Mouse (Mus musculus): ENCODE results near the gene Tmem95. TPM values are rescaled to one million over a fixed set of nuclear protein-coding genes. Genes with fewer than 3 reads are reported as not detected.

Gene Tmem95
- polyA plus RNA-seq (2012; rRNA removed) = not detected in 2 replicates

DNA sequence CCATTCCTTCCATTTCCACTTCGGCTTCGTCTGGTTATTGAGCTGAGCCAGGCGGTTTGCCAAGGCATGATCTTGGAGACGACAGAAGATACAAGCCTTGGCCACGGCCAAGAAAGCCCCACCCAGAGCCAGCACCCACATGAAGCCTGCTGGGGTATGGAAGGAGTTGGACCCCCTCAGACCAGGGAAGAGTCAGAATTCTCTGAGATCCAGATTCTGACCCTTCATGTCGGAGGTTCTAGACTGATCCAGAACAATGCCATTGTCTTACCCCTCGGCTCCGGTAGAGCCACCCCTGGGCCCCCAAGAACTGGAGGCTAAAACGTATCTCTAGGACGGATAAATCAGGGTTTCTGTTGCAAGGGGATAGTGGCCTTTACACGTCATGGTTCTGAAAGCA is at the start of gene Tmem95:
Tmem95 (minus strand) TSS at position 141 of the 400 bp plus-strand sequence.
- no peak for TF ChIP-seq CTCF (IDR thresholded peaks at IDR 0.05; ENCODE audit: extremely low read depth, insufficient read depth, low read length)
- TF ChIP-seq POLR2A (IDR thresholded peaks at IDR 0.05; ENCODE audit: extremely low read depth, insufficient read depth, low read length) = no peak
- Histone ChIP-seq H3K4me3 (ENCODE audit: insufficient read depth, low read length) (no peak within 1 kb of the TSS), H3K27ac (ENCODE audit: insufficient read depth, low read length) (no peak within 1 kb of the TSS), H3K4me1 (ENCODE audit: control insufficient read depth, insufficient read depth, low read length) (no peaks in the 10 kb centered on the region)

GRCm38 (mm10) chr11:69927501-69927900 is 49.7 kb upstream of the Tmem95 start:
- no peaks in the 10 kb centered on the region for H3K4me1 ChIP-seq (ENCODE audit: control insufficient read depth, insufficient read depth, low read length)
- TF ChIP-seq POLR2A (IDR thresholded peaks at IDR 0.05; ENCODE audit: extremely low read depth, insufficient read depth, low read length) (no peak), CTCF (IDR thresholded peaks at IDR 0.05; ENCODE audit: extremely low read depth, insufficient read depth, low read length) (no peak)
- H3K27ac ChIP-seq (ENCODE audit: insufficient read depth, low read length) = no peak overlapping the region
- no peak overlapping the region for H3K4me3 ChIP-seq (ENCODE audit: insufficient read depth, low read length)

DNA sequence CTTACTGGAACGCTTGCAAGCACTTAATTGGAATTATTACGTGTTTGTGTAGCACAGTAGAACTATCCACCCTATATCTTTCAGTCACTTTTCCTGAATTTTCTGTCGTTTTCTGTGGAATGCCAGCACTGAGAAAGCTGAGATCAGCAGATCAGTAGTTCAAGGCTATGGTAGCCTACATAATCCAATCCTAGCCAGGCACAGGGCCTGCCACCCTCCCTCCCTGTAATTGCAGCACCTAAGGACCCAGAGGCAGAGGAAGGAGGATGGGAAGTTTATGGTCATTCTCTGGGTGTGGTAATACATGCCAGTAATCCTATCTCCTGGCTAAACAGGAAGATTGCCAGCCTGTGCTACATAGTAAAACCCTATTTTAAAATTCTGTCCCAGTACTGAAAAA is 45.0 kb upstream of the Tmem95 start:
- TF ChIP-seq POLR2A (IDR thresholded peaks at IDR 0.05; ENCODE audit: extremely low read depth, insufficient read depth, low read length) (no peak), CTCF (IDR thresholded peaks at IDR 0.05; ENCODE audit: extremely low read depth, insufficient read depth, low read length) (no peak)
- Histone ChIP-seq H3K4me1 (ENCODE audit: control insufficient read depth, insufficient read depth, low read length) (peaks cover 1% of the 10 kb centered on the region), H3K27ac (ENCODE audit: insufficient read depth, low read length) (no peak overlapping the region), H3K4me3 (ENCODE audit: insufficient read depth, low read length) (no peak overlapping the region)

- TF ChIP-seq CTCF (IDR thresholded peaks at IDR 0.05; ENCODE audit: extremely low read depth, insufficient read depth, low read length) (no peak), POLR2A (IDR thresholded peaks at IDR 0.05; ENCODE audit: extremely low read depth, insufficient read depth, low read length) (no peak)
- Histone ChIP-seq H3K4me1 (ENCODE audit: control insufficient read depth, insufficient read depth, low read length) (peaks cover 1% of the 10 kb centered on the region), H3K27ac (ENCODE audit: insufficient read depth, low read length) (peak overlapping the region; percentile 26; the same call in 1 of the 2 replicates), H3K4me3 (ENCODE audit: insufficient read depth, low read length) (peak overlapping the region; percentile 54)
Observed at GRCm38 (mm10) chr11:69922012-69922756, 44.4 kb upstream of the Tmem95 start.

DNA sequence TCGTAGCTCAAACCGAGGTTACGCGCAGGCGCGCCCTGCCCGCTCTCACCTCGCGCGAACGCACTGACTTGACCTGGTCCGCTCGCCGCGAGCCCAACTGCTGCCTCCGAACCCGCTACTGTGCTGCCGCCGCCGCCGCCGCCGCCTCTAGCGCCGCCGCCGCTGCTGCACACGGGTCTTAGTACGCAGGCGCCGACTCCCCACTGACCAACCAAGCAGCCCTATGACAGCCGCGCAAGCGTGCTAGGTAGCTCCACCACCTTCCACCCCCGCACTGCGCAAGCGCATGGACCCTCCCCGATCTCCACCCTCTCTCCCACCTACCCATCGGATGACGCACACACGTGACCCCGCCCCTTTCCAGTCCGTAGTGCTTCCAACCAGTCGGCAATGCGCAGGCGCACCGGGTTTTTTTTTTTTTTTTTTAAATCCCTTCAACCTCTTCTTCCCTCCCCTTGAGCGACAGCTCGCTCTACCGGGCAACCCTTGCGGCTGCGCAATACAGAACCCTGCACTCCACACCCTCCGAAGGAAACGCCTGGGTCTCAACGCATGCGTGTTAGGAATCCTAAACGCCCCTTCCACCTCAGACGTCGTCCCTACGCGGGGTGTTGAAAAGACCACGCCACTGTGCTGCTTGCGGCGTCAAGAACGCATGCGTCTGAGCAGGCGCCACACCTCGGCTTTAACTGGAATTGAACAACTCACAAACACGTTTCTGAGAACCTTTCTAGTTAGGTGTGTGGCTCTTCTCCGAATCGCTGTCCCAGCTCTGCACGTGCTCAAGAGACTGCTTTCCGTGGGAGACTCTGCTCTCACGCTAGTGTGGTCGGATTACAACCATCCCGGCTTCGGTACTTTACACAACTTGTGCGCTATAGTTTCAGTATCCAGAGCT is 43.5 kb upstream of the Tmem95 start, which contains the start of gene Eif5a:
Eif5a (minus strand) TSS at position 845 of the 898 bp plus-strand sequence.
- H3K4me3 ChIP-seq (ENCODE audit: insufficient read depth, low read length) = peak within 1 kb of the TSS; percentile 54
- H3K4me1 ChIP-seq (ENCODE audit: control insufficient read depth, insufficient read depth, low read length) = peaks cover 1% of the 10 kb centered on the region
- H3K27ac ChIP-seq (ENCODE audit: insufficient read depth, low read length) = peak within 1 kb of the TSS; percentile 92
- TF ChIP-seq POLR2A (IDR thresholded peaks at IDR 0.05; ENCODE audit: extremely low read depth, insufficient read depth, low read length) (peak; percentile 93), CTCF (IDR thresholded peaks at IDR 0.05; ENCODE audit: extremely low read depth, insufficient read depth, low read length) (peak; percentile 41; the same call in 1 of the 2 replicates)

DNA sequence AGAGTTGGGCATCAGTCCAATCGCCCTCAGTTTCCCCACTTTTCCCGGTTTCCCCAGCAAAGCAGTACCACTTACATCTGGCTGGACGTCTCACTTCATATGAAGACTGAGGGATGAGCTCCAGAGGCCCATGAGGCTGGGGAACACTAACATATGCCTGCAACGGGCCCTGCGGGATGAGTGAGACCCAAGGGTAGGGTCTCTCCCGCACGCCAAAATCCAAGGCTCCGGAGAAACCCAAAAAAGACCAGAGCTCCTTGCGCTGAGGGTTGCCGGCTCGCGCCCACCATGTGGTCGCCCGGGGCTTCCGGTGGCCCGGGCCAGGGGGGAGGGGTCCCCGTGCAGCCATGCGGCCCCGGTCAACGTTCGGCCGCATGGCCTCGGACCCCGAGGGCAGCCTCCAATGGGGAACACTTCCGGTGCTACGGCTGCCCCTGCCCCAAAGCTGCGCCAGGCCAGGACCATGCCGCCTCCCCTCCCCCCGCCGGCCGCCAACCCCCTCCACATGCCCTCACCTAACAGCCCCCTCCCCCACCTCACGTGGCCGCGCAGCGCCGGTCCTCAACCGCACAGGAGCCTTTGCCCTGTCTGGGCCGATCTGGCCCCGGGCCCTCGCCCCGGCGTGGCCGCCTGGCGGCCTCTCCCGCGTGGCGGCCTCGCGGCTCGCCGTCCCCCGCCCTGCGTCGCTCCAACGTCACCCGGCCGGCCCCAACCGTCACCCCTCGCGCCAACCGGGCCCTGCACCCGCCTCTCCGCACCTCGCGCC is 42.6 kb upstream of the Tmem95 start:
- no peak for TF ChIP-seq CTCF (IDR thresholded peaks at IDR 0.05; ENCODE audit: extremely low read depth, insufficient read depth, low read length)
- TF ChIP-seq POLR2A (IDR thresholded peaks at IDR 0.05; ENCODE audit: extremely low read depth, insufficient read depth, low read length) = no peak
- H3K4me3 ChIP-seq (ENCODE audit: insufficient read depth, low read length) = peak overlapping the region; percentile 52
- peak overlapping the region; percentile 92 for H3K27ac ChIP-seq (ENCODE audit: insufficient read depth, low read length)
- H3K4me1 ChIP-seq (ENCODE audit: control insufficient read depth, insufficient read depth, low read length) = peaks cover 1% of the 10 kb centered on the region

DNA sequence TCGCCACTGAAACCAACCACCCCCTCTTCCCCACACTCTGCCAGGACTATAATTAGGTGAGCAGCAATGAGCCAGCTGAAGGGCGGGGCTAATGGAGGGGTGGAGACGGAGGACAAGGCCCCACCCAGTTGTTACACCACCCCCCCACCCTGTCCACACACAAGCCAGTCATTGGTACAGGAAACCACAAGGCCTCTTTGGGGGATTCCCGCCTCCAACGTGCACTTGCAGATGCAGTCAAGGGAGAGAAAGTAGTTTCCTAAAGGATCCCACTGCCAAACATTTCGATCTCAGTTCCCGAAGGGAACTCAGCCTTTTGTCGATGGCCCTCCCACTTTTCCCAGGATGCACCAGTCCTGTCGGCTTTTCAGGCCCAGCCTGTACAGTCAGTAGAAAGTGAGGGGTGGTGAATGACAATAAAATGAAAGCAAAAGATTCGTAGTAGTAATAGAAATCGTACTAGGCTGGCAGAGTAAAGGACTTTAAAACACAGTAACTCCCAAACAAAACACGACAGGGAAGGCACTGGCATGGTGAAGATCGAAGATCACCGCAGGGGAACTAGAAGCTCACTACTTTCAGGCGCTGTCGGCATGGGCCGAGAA is 41.9 kb upstream of the Tmem95 start:
- H3K27ac ChIP-seq (ENCODE audit: insufficient read depth, low read length) = peak overlapping the region; percentile 10; the same call in 1 of the 2 replicates
- H3K4me1 ChIP-seq (ENCODE audit: control insufficient read depth, insufficient read depth, low read length) = peaks cover 4% of the 10 kb centered on the region
- no peak for TF ChIP-seq CTCF (IDR thresholded peaks at IDR 0.05; ENCODE audit: extremely low read depth, insufficient read depth, low read length)
- H3K4me3 ChIP-seq (ENCODE audit: insufficient read depth, low read length) = peak overlapping the region; percentile 52

- TF ChIP-seq POLR2A (IDR thresholded peaks at IDR 0.05; ENCODE audit: extremely low read depth, insufficient read depth, low read length) = no peak
- no peak for TF ChIP-seq CTCF (IDR thresholded peaks at IDR 0.05; ENCODE audit: extremely low read depth, insufficient read depth, low read length)
- Histone ChIP-seq H3K4me1 (ENCODE audit: control insufficient read depth, insufficient read depth, low read length) (peaks cover 4% of the 10 kb centered on the region), H3K27ac (ENCODE audit: insufficient read depth, low read length) (no peak overlapping the region), H3K4me3 (ENCODE audit: insufficient read depth, low read length) (no peak overlapping the region; the same call in 1 of the 2 replicates)
Observed at GRCm38 (mm10) chr11:69919053-69919452, 41.2 kb upstream of the Tmem95 start.

Measured in cortical plate, adult 2 months (tissue).